Mouse (Mus musculus): ENCODE data around the gene Ubp1. TPM values are rescaled to one million over a fixed set of nuclear protein-coding genes. Genes with fewer than 3 reads are reported as not detected.

Ubp1 gene
- polyA plus RNA-seq, 1 experiment, result 31.1 TPM

DNA sequence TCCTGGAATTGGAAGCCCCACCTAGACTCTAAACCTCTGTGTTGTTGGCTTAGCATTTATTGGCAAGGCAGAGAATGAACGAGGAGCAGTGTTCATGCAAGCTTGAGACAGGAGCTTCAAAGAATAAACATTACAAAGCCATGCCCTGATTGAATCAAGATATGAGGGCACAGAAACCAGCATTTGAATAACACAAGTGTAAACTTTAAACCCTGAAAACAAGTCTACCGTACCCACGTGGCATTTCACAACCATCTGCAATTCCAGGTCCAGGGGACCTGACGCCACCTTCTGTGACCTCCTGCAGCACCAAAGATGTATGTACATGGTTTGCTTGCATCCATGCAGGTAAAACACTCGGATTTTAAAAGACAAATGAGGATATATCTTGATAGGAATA is 8.1 kb upstream of the Ubp1 start:
- TF ChIP-seq POLR2A (IDR thresholded peaks at IDR 0.05; ENCODE audit: insufficient read length, low read depth) (no peak), E2F4 (IDR thresholded peaks at IDR 0.05; ENCODE audit: insufficient read depth) (no peak)
- no peak overlapping the region for H3K4me2 ChIP-seq (ENCODE audit: low read depth)
- peaks cover 4% of the 10 kb centered on the region for H3K36me3 ChIP-seq (ENCODE audit: control insufficient read depth, insufficient read depth)
- no peaks in the 10 kb centered on the region for H3K27me3 ChIP-seq (ENCODE audit: control insufficient read depth, insufficient read depth, insufficient read length)
- no peak overlapping the region for H3ac ChIP-seq (ENCODE audit: control insufficient read depth, insufficient read length)
- no peak overlapping the region for H3K4me3 ChIP-seq
- H3K79me2 ChIP-seq (ENCODE audit: control insufficient read depth, insufficient read depth), result no peaks in the 10 kb centered on the region

DNA sequence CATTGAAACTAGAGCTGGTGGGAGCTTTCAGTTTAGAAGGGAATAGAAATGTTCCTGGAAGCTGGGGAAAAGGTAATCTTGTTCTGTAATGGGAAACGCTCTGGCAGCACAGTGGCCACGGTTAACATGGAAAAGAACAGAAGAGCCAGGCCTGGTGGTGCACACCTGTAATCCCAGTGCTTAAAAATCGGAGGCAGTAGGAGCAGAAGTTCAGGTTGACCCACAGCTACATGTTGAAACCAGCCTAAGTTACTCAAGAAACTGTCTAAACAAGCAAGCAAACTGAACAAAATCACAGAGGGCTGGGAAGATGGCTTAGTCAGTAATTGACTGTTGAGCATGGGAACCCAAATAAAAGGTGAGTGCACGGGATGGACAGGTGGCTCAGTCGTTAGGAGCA is 5.9 kb upstream of the Ubp1 start:
- Histone ChIP-seq H3K27me3 (ENCODE audit: control insufficient read depth, insufficient read depth, insufficient read length) (no peaks in the 10 kb centered on the region), H3K36me3 (ENCODE audit: control insufficient read depth, insufficient read depth) (peaks cover 4% of the 10 kb centered on the region), H3K4me2 (ENCODE audit: low read depth) (no peak overlapping the region), H3K79me2 (ENCODE audit: control insufficient read depth, insufficient read depth) (no peaks in the 10 kb centered on the region), H3K4me3 (no peak overlapping the region), H3ac (ENCODE audit: control insufficient read depth, insufficient read length) (no peak overlapping the region)
- TF ChIP-seq TCF12 (IDR thresholded peaks at IDR 0.05; ENCODE audit: insufficient read depth, poor library complexity, severe bottlenecking) (no peak), E2F4 (IDR thresholded peaks at IDR 0.05; ENCODE audit: insufficient read depth) (no peak), MYOD1 (IDR thresholded peaks at IDR 0.05; ENCODE audit: control insufficient read depth in 1 of 3, insufficient read length in 2 of 3, low read depth in 2 of 3) (no peak), USF1 (IDR thresholded peaks at IDR 0.05; ENCODE audit: low read depth) (no peak), CEBPB (IDR thresholded peaks at IDR 0.05; ENCODE audit: insufficient read depth, poor library complexity, severe bottlenecking) (no peak), TCF3 (IDR thresholded peaks at IDR 0.05; ENCODE audit: insufficient read length, low read depth) (no peak), MYOG (IDR thresholded peaks at IDR 0.05; ENCODE audit: control insufficient read depth in 1 of 3, insufficient read depth in 1 of 3, insufficient read length in 2 of 3, low read depth in 2 of 3) (no peak)

DNA sequence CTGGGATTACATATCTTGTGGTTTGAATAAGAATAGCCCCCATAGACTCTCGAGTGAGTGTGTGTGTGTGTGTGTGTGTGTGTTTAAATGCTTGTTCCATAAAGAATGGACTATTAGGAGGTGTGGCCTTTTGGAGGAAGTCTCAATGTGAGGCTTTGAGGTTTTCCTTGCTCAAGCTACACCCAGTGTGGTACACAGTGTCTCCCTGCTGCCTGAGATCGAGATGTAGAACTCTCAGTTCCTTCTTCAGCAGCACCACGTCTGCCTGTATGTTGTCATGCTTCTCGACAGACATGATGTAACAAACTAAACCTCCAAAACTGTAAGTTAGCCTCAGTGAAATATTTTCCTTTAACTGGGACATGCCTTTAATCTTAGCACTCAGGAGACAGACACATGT is 2.1 kb upstream of the Ubp1 start:
- no peak overlapping the region for H3ac ChIP-seq (ENCODE audit: control insufficient read depth, insufficient read length)
- no peak overlapping the region for H3K4me2 ChIP-seq (ENCODE audit: low read depth)
- H3K4me3 ChIP-seq, result no peak overlapping the region
- peaks cover 4% of the 10 kb centered on the region for H3K36me3 ChIP-seq (ENCODE audit: control insufficient read depth, insufficient read depth)
- H3K27me3 ChIP-seq (ENCODE audit: control insufficient read depth, insufficient read depth, insufficient read length), result no peaks in the 10 kb centered on the region
- H3K79me2 ChIP-seq (ENCODE audit: control insufficient read depth, insufficient read depth), result peaks cover 19% of the 10 kb centered on the region
- no peak for TF ChIP-seq MYOD1 (IDR thresholded peaks at IDR 0.05; ENCODE audit: control insufficient read depth in 1 of 3, insufficient read length in 2 of 3, low read depth in 2 of 3)
- TF ChIP-seq POLR2AphosphoS2 (IDR thresholded peaks at IDR 0.05; ENCODE audit: insufficient read length, low read depth), result no peak
- TF ChIP-seq E2F4 (IDR thresholded peaks at IDR 0.05; ENCODE audit: insufficient read depth), result no peak
- TF ChIP-seq MAX (IDR thresholded peaks at IDR 0.05; ENCODE audit: low read depth), result no peak
- TF ChIP-seq MYOG (IDR thresholded peaks at IDR 0.05; ENCODE audit: control insufficient read depth in 1 of 3, insufficient read depth in 1 of 3, insufficient read length in 2 of 3, low read depth in 2 of 3), result no peak
- TF ChIP-seq USF1 (IDR thresholded peaks at IDR 0.05; ENCODE audit: low read depth), result no peak
- no peak for TF ChIP-seq REST (IDR thresholded peaks at IDR 0.05; ENCODE audit: insufficient read depth, insufficient read length)
- TF ChIP-seq CEBPB (IDR thresholded peaks at IDR 0.05; ENCODE audit: insufficient read depth, poor library complexity, severe bottlenecking), result no peak
- no peak for TF ChIP-seq TCF12 (IDR thresholded peaks at IDR 0.05; ENCODE audit: insufficient read depth, poor library complexity, severe bottlenecking)
- no peak for TF ChIP-seq POLR2A (IDR thresholded peaks at IDR 0.05; ENCODE audit: insufficient read length, low read depth)

DNA sequence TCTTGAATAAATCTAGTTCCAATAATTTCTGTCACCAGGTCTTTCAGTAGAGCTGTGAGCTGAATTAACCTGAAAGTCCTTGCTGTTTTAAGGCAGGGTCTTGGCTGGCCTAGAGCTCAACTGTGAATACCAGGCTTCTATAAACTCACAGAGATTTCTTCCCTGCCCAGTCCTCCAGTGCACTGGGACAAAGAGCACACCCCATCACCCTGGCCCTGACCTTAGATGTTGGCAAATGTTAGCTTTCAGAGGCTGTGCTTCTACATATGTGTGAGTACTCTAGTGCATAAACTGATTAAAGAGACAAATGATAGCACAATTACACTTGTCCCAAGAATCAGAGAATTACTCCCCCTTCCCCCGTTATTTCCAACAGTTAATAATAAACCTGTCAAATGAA is 1.1 kb upstream of the Ubp1 start:
- H3K27me3 ChIP-seq (ENCODE audit: control insufficient read depth, insufficient read depth, insufficient read length), result no peaks in the 10 kb centered on the region
- peaks cover 4% of the 10 kb centered on the region for H3K36me3 ChIP-seq (ENCODE audit: control insufficient read depth, insufficient read depth)
- peak overlapping the region; percentile 88 for H3K4me2 ChIP-seq (ENCODE audit: low read depth)
- peak overlapping the region; percentile 50 for H3K4me3 ChIP-seq
- H3ac ChIP-seq (ENCODE audit: control insufficient read depth, insufficient read length), result peak overlapping the region; percentile 94
- TF ChIP-seq MYOG (IDR thresholded peaks at IDR 0.05; ENCODE audit: control insufficient read depth in 1 of 3, insufficient read depth in 1 of 3, insufficient read length in 2 of 3, low read depth in 2 of 3) (no peak), E2F4 (IDR thresholded peaks at IDR 0.05; ENCODE audit: insufficient read depth) (no peak), CEBPB (IDR thresholded peaks at IDR 0.05; ENCODE audit: insufficient read depth, poor library complexity, severe bottlenecking) (no peak), MAX (IDR thresholded peaks at IDR 0.05; ENCODE audit: low read depth) (no peak), TCF12 (IDR thresholded peaks at IDR 0.05; ENCODE audit: insufficient read depth, poor library complexity, severe bottlenecking) (no peak), POLR2A (IDR thresholded peaks at IDR 0.05; ENCODE audit: insufficient read length, low read depth) (no peak), MYOD1 (IDR thresholded peaks at IDR 0.05; ENCODE audit: control insufficient read depth in 1 of 3, insufficient read length in 2 of 3, low read depth in 2 of 3) (no peak), USF1 (IDR thresholded peaks at IDR 0.05; ENCODE audit: low read depth) (no peak), SRF (IDR thresholded peaks at IDR 0.05; ENCODE audit: control insufficient read depth, insufficient read length, low read depth) (no peak), TCF3 (IDR thresholded peaks at IDR 0.05; ENCODE audit: insufficient read length, low read depth) (no peak), REST (IDR thresholded peaks at IDR 0.05; ENCODE audit: insufficient read depth, insufficient read length) (no peak), POLR2AphosphoS2 (IDR thresholded peaks at IDR 0.05; ENCODE audit: insufficient read length, low read depth) (no peak)
- H3K79me2 ChIP-seq (ENCODE audit: control insufficient read depth, insufficient read depth), result peaks cover 30% of the 10 kb centered on the region

DNA sequence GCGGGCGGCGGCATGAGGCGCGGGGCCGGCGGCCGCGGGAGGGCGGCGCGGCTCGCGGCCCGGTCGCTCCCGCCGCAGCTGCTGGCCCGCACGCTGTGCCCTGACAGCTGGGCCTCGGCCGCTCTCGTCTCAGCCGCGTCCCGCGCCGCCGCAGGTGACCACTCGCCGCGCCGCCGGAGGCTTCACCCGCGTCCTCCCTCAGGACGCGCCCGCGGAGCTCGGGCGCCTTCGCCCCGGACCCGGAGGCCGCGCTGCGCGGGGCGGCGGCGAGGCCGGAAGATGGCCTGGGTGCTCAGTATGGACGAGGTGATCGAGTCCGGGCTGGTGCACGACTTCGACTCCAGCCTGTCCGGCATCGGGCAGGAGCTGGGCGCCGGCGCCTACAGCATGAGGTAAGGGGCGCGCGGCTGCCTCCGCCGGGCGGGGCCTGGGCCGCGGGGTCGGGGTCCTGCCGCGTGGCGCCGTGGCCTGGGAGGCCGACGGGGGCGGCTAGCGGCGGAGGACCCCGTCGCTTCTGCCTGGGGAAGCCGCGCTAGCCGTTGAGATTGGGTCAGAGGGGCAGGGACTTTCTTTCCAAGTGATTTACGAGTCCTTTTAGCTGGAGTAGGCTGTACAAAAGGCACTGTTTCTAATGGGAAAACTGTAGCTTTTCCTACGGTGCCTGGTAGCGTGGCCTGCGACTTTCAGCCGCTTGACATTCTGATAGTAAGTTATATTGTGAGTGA is 803 bp downstream of the Ubp1 start:
- peak overlapping the region; percentile 88 for H3K4me2 ChIP-seq (ENCODE audit: low read depth)

More for the DNA sequence above, 803 bp downstream of the Ubp1 start:
- Histone ChIP-seq H3K4me3 (peak overlapping the region; percentile 50), H3K36me3 (ENCODE audit: control insufficient read depth, insufficient read depth) (no peaks in the 10 kb centered on the region), H3K27me3 (ENCODE audit: control insufficient read depth, insufficient read depth, insufficient read length) (no peaks in the 10 kb centered on the region), H3ac (ENCODE audit: control insufficient read depth, insufficient read length) (peak overlapping the region; percentile 94), H3K79me2 (ENCODE audit: control insufficient read depth, insufficient read depth) (peaks cover 48% of the 10 kb centered on the region)
- TF ChIP-seq TCF3 (IDR thresholded peaks at IDR 0.05; ENCODE audit: insufficient read length, low read depth), result peak; percentile 19
- peak; percentile 43 for TF ChIP-seq POLR2A (IDR thresholded peaks at IDR 0.05; ENCODE audit: insufficient read length, low read depth)
- no peak for TF ChIP-seq REST (IDR thresholded peaks at IDR 0.05; ENCODE audit: insufficient read depth, insufficient read length)
- peak in 2 of 3 experiments; percentile 65 to 69 for TF ChIP-seq MYOG (IDR thresholded peaks at IDR 0.05; ENCODE audit: control insufficient read depth in 1 of 3, insufficient read depth in 1 of 3, insufficient read length in 2 of 3, low read depth in 2 of 3)
- TF ChIP-seq TCF12 (IDR thresholded peaks at IDR 0.05; ENCODE audit: insufficient read depth, poor library complexity, severe bottlenecking), result no peak
- TF ChIP-seq MYOD1 (IDR thresholded peaks at IDR 0.05; ENCODE audit: control insufficient read depth in 1 of 3, insufficient read length in 2 of 3, low read depth in 2 of 3), result peak in 2 of 3 experiments; percentile 26 to 81
- TF ChIP-seq E2F4 (IDR thresholded peaks at IDR 0.05; ENCODE audit: insufficient read depth), result no peak
- TF ChIP-seq MAX (IDR thresholded peaks at IDR 0.05; ENCODE audit: low read depth), result no peak
